Mouse (Mus musculus): ENCODE data around the gene Cog6.

DNA sequence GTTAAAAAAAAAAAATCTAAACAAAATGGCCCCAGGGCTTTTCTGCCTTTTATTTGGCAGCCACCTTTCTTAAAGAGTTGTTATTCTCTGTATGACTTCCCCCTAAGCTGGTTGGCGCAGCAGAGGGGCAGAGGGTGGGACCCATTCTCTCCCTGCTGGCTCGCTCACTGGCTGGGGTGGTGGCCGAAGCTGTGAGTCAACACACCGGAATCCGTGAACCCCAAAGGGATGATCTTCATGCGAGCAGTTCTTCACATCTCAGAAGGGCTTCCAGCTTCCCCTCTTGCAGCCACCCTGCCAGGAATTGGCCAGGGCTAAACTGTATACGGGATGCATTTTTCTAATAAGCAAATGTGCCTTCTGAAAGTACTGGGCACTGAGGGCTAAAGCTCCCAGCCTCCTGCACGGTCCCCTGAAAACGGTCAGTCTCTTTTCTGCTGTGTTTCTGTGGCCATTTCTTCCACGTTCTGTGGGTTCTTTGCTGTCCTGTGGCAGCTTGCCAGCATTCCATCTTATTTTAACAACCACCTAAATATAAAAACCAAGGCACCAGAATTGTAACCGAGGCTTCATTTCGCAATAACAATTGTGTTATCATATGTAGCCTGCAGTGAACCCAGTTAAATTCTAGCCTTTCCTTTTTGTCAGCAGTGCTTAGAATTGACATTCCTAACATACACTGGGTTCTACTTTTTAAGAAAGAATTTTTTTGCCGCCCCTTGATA, 46.5 kb upstream of the Cog6 start:
- 0 out of 2 replicates have a peak, but pooled peaks have one; percentile 21 for TF ChIP-seq POLR2A (IDR thresholded peaks at IDR 0.05; ENCODE audit: insufficient read depth, low read depth, low read length)
- no peak for TF ChIP-seq EP300 (IDR thresholded peaks at IDR 0.05; ENCODE audit: insufficient read depth, low read depth, low read length)

Measured in heart, adult 2 months (tissue).